Mouse (Mus musculus) CD4-positive, CD25-positive, alpha-beta regulatory T cell, adult 4 months (primary cell): ENCODE measurements around the gene Itprid2. TPM values are rescaled to one million over a fixed set of nuclear protein-coding genes. Genes with fewer than 3 reads are reported as not detected.
"Not testable (repeated sequence)": the region's sequence is repeated elsewhere in the genome, so short reads cannot be mapped to it uniquely, and the experiment has no call there.

Experiments used
- ATAC-seq: one replicate; pipeline ENCODE4 v1.8.0; 2017
- polyA plus RNA-seq, 2 experiments: library from polyadenylated mRNA; unstranded; fragments of 100-300 nt; shearing (Covaris generic); gene quantifications; one replicate each; pipeline ENCODE4 v1.2.1; 2017

The Itprid2 gene
- polyA plus RNA-seq: 1 to 10 TPM; 4.9 to 6.2 TPM

DNA sequence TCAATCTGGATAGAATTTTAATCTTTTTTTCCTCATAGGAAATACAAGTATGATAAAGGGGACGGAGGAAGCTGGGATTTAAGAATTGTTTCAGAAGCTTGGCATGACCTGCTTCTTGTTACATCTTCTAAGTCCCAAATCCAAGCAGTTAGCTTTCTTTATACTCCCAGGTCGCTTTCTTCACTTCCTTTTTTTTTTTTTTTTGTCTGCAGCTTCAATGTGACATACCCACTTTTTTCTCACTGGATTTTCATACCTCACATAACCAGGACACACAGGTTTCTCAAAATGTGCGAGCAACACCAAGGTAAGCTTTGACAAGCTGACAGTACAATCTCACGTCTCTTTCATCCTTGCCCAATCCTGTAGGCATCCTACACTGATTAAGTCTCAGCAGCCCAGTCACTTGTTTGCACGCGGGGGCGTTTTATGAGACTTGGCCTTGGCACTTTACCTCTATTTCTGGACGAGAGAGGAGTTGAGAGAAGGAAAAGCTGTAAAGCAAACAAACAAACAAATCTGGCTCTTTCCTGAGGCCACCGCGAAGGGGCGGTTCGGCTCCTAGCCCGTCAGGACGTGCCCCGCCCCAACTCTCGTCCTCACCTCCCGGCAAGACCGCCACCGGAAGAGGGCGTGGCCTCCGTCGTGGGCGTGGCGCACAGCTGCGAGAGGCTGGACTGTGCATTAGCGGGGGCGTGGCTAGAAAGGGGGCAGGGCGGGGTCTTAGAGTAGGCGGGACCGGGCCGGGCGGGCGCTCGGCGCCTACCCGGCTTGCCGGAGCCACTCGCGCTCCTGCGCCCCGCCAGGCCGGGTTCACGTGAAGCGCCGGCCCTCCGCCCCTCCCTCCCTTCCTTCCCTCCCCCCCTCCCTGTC, at the start of gene Itprid2:
TSS of gene Itprid2 (plus strand) at position 825 of the 873 bp plus-strand sequence.
- ATAC-seq: peak; percentile 87

- ATAC-seq: no peak
These were observed 39.0 kb upstream of the Itprid2 start for GRCm38 (mm10) chr2:79596177-79596576.

DNA sequence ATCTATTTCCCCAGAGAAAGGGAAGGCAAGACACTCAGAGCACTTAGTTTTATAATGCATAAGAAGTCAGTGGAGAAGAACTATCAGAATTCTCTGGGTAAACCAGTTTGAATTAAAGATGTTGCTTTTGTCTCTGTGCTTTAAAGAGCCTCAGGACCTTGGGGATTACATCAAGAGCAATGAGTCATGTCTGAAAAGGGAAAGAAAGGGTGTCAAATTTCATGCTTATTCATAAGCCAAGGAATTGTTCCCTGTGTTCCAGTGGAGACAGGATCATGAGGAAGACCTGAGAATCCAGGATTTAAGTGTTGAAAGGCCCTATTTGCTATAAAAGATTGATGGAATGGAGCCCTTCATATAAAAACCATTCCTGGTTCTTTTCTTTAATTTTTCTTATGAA, 38.1 kb upstream of the Itprid2 start:
- ATAC-seq: no peak

DNA sequence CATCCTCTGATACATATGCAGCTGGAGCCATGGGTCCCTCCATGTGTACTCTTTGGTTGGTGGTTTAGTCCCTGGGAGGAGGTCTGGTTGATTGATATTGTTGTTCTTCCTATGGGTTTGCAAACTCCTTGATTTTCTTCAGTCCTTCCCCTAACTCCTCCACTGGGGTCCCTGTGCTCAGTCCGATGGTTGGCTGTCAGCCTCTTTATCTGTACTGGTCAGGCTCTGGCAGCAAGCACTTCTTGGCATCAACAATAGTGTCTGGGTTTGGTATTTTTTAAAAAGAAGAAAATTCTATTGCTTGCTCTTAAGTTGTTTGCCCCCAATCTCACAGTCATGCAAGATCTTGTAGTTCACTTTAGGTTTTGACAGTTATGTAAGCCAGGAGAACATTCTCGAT, 34.0 kb upstream of the Itprid2 start:
- not testable (repeated sequence) for ATAC-seq

DNA sequence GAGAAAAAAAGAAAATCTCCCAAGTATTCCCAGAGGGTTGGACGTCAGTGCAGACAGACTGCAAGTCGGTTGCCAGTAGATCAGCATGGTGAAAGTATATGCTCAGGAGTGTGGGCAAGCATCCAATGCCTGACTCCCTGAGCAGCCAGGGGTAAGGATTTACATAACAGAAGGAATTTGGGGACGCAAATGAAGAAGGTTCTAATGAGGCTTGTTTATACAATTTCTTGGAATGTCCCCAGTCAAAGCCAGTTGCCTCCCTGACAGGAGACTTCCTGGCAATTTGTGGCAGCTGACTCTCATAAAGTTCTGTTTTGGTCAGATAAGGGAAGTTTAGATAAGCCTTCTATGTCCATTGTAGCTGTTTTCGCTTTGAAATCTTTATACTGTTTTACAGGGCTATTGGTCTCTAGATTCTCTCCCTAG, 33.4 kb upstream of the Itprid2 start:
- ATAC-seq: no peak

DNA sequence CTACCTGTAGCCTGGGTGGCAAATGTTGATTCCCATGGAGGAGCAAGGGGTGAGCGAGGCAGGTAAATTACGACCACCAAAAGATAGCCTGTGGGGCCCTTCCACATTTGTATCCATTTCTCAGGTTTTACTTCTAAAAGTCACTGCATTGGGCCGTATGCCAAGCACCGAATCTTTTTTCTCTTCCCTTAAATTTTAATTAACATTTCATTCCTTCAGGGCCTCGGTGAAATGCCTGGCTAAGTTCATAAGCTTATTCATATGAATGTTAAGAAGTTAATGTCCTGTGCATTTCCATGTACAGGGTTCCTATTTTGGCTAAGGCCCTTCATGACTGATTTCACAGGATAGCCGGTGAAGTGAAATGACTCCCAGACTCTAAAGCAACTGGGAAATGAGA, 32.8 kb upstream of the Itprid2 start:
- no peak for ATAC-seq

DNA sequence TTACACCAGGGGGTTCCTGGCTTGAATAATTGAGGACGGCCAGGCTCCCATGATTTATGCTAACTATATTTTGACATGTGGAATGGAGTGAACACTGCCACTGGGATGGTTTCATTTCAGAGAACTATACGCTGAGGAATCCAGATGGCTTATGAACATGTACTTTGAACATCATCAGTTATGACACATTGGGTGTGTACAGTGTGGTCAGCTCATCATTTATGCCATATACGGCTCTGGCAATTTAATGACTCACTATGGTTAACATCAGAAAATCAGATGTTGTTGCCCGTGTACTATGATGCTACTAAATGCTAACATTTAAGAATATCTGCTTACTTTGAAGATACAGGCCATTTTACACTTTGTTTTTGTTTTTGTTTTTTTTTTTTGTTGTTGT, 31.8 kb upstream of the Itprid2 start:
- no peak for ATAC-seq

- ATAC-seq: no peak
These were observed 29.1 kb upstream of the Itprid2 start for GRCm38 (mm10) chr2:79606033-79606432.

DNA sequence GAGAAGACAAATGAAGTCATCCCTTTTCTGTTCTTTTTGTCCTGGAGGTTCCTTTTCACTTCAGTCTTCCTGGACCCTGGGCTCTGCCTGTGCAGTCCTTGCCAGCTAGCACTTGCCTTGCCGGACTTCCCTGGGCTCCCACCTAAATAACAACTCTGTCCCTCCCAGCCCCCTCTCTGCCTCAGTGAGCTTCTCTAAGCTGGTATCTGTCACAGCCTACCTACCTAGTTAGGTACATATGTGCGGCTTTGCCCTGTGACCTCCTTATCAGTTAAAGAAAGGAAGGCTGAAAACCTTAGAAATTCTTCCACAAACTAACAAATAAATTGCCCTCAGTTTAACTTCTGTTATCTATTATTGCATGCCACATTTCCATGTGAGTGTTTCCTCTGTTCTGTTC, 28.0 kb upstream of the Itprid2 start:
- no peak for ATAC-seq

GRCm38 (mm10) chr2:79608301-79609074, 26.7 kb upstream of the Itprid2 start:
- ATAC-seq: no peak

DNA sequence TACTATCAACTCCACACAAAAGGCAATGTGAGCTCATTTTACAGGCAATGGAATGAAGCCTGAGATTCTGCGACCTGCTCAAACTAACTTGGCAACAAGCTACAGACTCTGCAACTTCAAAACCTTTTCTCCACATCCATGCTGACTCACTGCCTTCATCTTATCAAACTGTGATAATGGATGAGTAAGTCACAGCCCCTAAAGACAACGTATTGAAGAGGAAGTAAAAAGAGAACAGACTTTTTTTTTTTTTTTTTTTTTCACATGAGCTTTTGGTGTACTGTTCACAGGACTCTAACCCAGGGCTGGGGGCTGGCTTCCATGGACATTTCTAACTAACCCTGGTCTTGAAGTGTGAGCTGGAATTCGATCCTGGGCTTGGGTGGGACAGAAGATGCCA, 24.3 kb upstream of the Itprid2 start:
- ATAC-seq: no peak

DNA sequence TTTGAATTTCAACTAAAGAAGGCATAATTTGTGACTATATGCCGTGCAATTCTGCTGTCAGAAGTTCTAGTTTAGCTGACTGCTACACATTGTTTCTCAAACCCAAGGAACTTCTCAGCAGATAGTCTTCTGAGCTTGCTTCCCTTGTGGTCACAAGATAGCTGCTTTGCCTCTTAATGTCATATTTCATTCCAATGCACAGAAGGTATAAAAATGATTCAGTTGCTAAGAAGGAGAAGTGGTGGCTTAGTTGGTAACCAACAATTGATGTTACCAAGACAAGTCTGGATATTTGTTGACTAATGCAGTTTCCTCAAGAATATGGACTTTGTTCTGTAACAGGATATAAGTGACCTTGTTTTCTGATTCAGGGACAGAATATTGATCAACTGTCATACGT, 17.0 kb upstream of the Itprid2 start:
- ATAC-seq: no peak

DNA sequence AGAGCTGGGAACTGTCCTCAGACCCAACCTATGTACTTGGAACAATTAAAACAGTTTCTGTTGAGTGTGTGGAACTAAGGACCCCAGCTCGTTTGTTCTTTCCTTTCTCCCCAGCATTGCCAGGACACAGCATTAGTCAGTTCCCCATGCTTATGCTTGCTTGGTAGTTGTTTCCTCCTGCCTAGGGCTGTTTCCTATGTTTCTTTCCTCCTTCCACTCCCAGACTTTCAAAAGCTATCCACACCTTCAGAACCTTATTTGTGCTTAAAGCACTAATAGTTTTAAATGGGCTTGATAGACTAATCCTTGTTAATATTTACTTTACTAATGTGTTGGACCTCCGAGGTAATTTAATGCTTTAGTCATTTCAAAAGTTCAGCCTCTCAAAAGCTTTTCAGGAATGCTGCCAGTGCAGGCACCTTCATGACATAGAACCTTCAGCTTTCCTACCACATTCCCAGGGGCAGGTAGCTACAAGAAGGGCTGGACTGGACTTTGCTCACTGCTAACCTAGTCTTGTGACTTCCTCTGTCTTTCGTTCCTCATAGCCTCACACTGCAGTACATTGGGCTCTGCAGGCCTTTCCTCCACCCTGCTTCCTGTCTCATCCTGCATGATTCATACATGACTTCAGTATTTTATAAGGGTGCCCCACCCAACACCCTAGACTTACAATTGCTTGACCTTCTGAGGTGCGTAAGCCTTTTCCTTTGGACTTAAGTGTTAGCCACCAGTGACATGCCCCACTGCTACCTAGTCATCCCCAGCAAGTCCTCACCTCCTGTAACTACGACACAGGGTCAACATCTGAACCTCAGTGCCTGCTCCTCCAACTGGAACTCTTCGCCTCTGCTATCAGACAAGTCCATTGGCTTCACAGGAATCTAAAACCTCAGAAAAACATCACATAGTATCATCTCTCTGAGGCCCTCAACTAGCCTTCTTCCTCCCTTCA, 16.3 kb upstream of the Itprid2 start:
- no peak for ATAC-seq

GRCm38 (mm10) chr2:79623256-79623655, 11.9 kb upstream of the Itprid2 start:
- no peak for ATAC-seq

GRCm38 (mm10) chr2:79627624-79628023, 7.5 kb upstream of the Itprid2 start:
- ATAC-seq: no peak

GRCm38 (mm10) chr2:79630231-79630630, 4.9 kb upstream of the Itprid2 start:
- no peak for ATAC-seq

DNA sequence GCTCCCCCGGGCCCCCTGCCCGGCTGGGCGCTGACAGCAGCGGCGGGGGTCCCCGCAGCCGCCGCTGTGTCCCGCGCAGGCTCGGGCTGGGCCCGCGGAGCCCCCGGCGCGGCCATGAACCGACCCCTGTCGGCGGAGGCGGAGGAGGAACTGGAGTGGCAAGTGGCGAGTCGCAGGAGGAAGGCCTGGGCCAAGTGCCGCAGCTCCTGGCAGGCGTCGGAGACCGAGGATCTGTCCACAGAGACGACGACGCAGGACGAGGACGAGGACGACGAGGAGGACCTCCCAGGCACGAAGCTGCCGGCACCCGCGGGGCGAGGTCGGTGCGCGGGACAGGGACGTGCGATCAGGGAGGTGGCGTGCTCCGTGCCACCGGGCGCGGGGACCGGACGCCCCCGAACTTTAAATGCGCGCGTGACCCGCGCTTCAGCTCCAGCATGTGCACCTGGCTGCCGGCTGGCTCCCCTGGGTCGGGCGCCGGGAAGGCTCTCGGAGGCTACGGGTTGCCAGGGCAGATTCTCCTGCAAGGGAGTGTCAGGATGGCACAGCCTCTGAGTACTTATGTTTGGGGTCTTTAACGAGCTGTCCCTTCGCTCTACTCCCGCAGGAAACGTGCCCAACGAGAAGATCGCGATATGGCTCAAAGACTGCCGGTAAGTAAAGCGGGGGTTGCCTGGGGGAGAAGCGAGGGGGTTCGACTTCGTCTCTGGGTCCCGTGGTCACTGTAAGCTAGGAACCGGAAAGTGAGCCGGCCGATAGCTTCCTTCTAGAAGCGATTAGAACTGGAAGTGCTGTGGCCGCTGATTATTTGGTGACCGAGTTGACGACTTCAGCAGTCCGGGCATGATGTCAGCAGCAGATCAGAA, 507 bp downstream of the Itprid2 start:
- peak; percentile 43 for ATAC-seq

DNA sequence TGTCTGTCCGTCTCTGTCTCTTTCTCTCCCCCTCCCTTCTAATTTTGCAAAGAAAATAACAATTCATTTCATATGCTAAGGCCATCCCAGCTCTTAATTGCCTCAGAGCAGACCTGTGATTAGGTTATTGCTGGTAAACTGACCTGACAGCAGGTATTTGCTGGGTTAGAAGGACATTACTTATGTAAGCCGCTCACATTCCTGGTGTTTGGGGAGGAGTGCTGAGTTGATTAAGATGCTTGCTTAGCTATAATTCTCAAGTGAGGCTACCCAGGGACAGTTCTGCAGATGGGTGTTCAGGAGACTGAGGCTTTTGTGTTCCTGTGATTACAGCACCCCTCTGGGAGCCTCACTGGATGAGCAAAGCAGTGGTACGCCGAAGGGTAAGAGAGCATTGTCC, 3.8 kb downstream of the Itprid2 start:
- no peak for ATAC-seq

GRCm38 (mm10) chr2:79646237-79646688, 11.1 kb downstream of the Itprid2 start:
- peak; percentile 81 for ATAC-seq

DNA sequence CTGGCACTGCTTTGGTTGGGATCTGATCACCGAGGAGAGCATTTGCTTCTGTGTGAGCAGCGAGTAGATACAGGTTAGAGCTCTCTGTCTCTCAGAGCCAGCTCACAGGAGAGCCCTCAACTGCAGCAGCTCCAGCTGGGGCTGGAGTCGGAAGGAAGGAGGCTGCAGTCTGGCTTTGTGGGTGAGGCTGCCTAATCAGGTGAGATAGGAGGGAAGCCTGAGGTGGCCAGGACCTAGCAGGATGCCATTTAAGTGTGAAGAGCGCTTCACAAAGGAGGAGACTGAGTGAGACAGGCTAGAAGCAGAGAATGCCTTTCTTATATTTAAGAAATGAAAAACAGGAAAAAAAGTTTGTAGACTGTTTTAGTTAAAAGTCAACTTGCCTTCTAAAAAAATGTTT, 11.9 kb downstream of the Itprid2 start:
- ATAC-seq: no peak

- ATAC-seq: no peak
These were observed 12.6 kb downstream of the Itprid2 start for GRCm38 (mm10) chr2:79647728-79648127.

- ATAC-seq: no peak
These were observed 16.0 kb downstream of the Itprid2 start for GRCm38 (mm10) chr2:79651185-79651584.
